Mouse (Mus musculus) midbrain, postnatal 0 days (tissue): ENCODE results near the gene Gm20388. TPM values are rescaled to one million over a fixed set of nuclear protein-coding genes. Genes with fewer than 3 reads are reported as not detected.
A peak's percentile ranks its signal among the peaks of the same experiment; 100 is the strongest.

Experiments used
- ATAC-seq: fragments of 200-750 bp; cut with Nextera tagmentation; 2 replicates; pipeline ENCODE4 v1.8.0; 2017; ENCODE audit warnings: moderate number of reproducible peaks, mild to moderate bottlenecking, moderate TSS enrichment, moderate library complexity; ENCODE audit not compliant: low FRiP score
- DNase-seq: peaks from one replicate; pipeline ENCODE4 v3.0.0-alpha.2; 2015; ENCODE audit warnings: low spot score
- H3K27ac ChIP-seq: fragments of 300-500 bp; sonication (generic); 2 replicates; pipeline ENCODE4 v1.5.1; 2014; ENCODE audit warnings: low read depth, mild to moderate bottlenecking, low read length, mixed read lengths
- H3K27me3 ChIP-seq: fragments of 300-500 bp; sonication (generic); 2 replicates; pipeline ENCODE4 v1.6.1; 2014; ENCODE audit warnings: low read length, control low read depth, mixed read lengths; ENCODE audit not compliant: insufficient read depth
- H3K36me3 ChIP-seq: fragments of 300-500 bp; sonication (generic); 2 replicates; pipeline ENCODE4 v1.6.1; 2014; ENCODE audit warnings: low read length, control low read depth, mixed read lengths; ENCODE audit not compliant: insufficient read depth
- H3K4me1 ChIP-seq: fragments of 300-500 bp; sonication (generic); 2 replicates; pipeline ENCODE4 v1.6.1; 2014; ENCODE audit warnings: mild to moderate bottlenecking, control low read depth, antibody characterized with exemption, low read length, mixed read lengths; ENCODE audit not compliant: insufficient read depth
- H3K4me2 ChIP-seq: fragments of 300-500 bp; sonication (generic); 2 replicates; pipeline ENCODE4 v1.6.1; 2014; ENCODE audit warnings: low read depth, mild to moderate bottlenecking, low read length, mixed read lengths; ENCODE audit not compliant: poor library complexity, severe bottlenecking
- H3K4me3 ChIP-seq: fragments of 300-500 bp; sonication (generic); 2 replicates; pipeline ENCODE4 v1.5.1; 2014; ENCODE audit warnings: low read depth, mild to moderate bottlenecking, low read length, moderate library complexity
- H3K9ac ChIP-seq: fragments of 300-500 bp; sonication (generic); replicated peaks from 2 replicates; pipeline ENCODE4 v1.6.1; 2014; ENCODE audit warnings: mild to moderate bottlenecking, low read length, moderate library complexity, mixed read lengths; ENCODE audit not compliant: poor library complexity, severe bottlenecking
- H3K9me3 ChIP-seq: fragments of 300-500 bp; sonication (generic); 2 replicates; pipeline ENCODE4 v1.6.1; 2016; ENCODE audit warnings: low read length, control low read depth
- CTCF ChIP-seq: IDR thresholded peaks from 2 replicates; pipeline ENCODE4 v1.5.1; 2016; ENCODE audit warnings: antibody characterized with exemption, mild to moderate bottlenecking
- WGBS: fragments of 180-500 bp; shearing (Covaris S2); extraction: QIAGEN DNeasy Blood & Tissue Kit; methylation state at CpG from one replicate; pipeline ENCODE4 v1.1.7; 2014; 5-methylcytosine and 5-hydroxymethylcytosine counted together
- polyA plus RNA-seq: library from polyadenylated mRNA; unstranded; fragments of >200 nt; fragmentation: Nextera tagmentation; extraction: Ambion mirVana; gene quantifications from 2 replicates; pipeline ENCODE4 v1.2.1, GENCODE M21; 2015
- total RNA-seq: library from RNA; depleted of rRNA; stranded (reverse); fragments of >200 nt; gene quantifications from 2 replicates; pipeline ENCODE4 v1.2.3, GENCODE M21; 2014

The Gm20388 gene
- total and polyA plus RNA-seq, 2 experiments from 2014 or later: 74.2 TPM; not detected in 1

DNA sequence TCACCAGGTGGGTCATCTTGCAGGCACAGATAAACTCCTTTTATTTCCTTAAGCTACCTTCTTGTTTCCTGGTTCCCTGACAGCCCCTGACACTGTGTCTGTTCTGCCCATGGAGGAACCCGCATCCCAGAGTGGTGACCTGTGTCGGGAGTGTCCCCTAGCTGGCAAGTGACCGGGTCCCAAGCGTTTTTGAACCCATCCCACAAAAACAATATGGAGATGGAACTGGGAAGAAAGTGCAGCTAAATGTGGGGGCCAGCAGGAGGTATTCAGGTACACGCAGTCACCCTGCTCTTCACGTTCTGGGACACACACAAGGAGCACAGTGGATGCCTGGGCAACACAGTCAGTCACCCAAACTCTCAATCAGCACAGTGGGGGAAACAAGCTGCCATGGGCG lies 2035.7 kb downstream of the Gm20388 start:
- TF ChIP-seq CTCF: no peak
- 78% methylated on average over 7 of the region's 7 CpGs for WGBS
- H3K9ac ChIP-seq: no peak overlapping the region
- DNase-seq (no peak), ATAC-seq (no peak)
- no peaks in the 10 kb centered on the region for H3K9me3 ChIP-seq
- no peaks in the 10 kb centered on the region for H3K27me3 ChIP-seq
- H3K27ac ChIP-seq: no peak overlapping the region
- no peak overlapping the region for H3K4me2 ChIP-seq
- H3K4me3 ChIP-seq: no peak overlapping the region
- 0 out of 2 replicates have a peak, but pooled peaks cover 3% of the 10 kb centered on the region for H3K4me1 ChIP-seq
- no peaks in the 10 kb centered on the region for H3K36me3 ChIP-seq

DNA sequence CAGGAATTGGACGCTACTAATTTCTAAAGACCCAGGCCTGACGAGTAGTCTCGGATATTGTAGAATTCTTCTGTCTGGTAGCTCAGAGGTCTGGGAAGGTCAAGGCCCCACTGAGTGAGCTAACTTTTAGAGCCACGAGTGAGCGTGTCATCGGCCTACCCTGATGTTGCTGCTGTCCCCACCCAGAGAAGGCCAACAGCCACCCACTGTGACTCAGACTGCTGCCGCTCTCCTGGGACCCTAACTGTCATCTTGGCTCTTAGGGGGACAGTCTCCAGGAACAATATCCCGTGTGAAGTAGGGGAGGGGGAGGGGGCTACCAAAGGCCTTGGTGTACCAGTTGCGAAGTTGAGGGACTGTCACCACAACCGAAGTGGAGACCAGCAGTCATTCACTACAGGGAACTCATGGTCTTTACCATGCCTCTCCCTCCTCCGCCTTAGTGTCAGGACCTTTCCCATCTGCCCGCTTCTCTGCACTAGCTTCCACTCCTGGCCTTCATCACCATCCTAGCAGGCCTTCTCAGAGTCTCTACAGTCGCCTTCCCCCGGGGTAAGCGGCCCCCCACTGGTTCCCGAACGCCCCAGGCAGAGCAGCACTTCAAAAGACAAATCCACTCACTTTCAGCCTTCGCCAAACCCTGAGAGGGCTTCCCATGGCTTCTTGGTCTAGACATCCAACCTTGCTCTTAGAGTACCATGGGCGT lies 2036.6 kb downstream of the Gm20388 start:
- Histone ChIP-seq H3K9me3 (no peaks in the 10 kb centered on the region), H3K4me1 (peaks cover 6% of the 10 kb centered on the region; the same call in 1 of the 2 replicates), H3K4me2 (peak overlapping the region; percentile 62), H3K36me3 (no peaks in the 10 kb centered on the region), H3K4me3 (peak overlapping the region; percentile 36; the same call in 1 of the 2 replicates), H3K27ac (peak overlapping the region; percentile 57; the same call in 1 of the 2 replicates), H3K27me3 (no peaks in the 10 kb centered on the region), H3K9ac (no peak overlapping the region)
- WGBS: 23% methylated on average over 19 of the region's 19 CpGs
- ATAC-seq (no peak), DNase-seq (no peak)
- TF ChIP-seq CTCF: no peak

DNA sequence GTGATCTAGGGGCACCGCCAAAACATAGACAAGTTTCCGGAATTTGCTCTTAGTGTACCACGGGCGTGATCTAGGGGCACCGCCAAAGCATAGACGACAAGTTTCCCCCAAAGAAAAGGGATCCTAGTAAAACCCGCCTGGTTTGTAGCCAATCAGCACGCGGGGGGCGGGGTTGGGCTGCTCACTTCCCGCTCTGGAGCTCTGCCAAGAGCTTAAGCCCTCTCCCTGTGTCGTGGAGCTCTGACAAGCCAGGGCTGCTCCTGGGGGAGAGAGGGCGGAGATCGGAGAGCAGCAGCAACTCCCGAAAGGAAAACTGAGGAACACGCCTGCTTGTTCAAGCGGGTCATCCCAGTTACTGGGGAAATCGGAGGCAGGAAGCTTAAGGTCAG lies 2037.1 kb downstream of the Gm20388 start:
- H3K4me3 ChIP-seq: peak overlapping the region; percentile 36
- ATAC-seq: no peak
- peaks cover 6% of the 10 kb centered on the region; the same call in 1 of the 2 replicates for H3K4me1 ChIP-seq
- peak overlapping the region; percentile 42; the same call in 1 of the 2 replicates for H3K9ac ChIP-seq
- H3K27ac ChIP-seq: peak overlapping the region; percentile 67
- WGBS: 0% methylated on average over 18 of the region's 18 CpGs
- TF ChIP-seq CTCF: no peak
- peak; percentile 95 for DNase-seq
- H3K9me3 ChIP-seq: no peaks in the 10 kb centered on the region
- H3K36me3 ChIP-seq: no peaks in the 10 kb centered on the region
- H3K4me2 ChIP-seq: peak overlapping the region; percentile 62
- H3K27me3 ChIP-seq: no peaks in the 10 kb centered on the region

DNA sequence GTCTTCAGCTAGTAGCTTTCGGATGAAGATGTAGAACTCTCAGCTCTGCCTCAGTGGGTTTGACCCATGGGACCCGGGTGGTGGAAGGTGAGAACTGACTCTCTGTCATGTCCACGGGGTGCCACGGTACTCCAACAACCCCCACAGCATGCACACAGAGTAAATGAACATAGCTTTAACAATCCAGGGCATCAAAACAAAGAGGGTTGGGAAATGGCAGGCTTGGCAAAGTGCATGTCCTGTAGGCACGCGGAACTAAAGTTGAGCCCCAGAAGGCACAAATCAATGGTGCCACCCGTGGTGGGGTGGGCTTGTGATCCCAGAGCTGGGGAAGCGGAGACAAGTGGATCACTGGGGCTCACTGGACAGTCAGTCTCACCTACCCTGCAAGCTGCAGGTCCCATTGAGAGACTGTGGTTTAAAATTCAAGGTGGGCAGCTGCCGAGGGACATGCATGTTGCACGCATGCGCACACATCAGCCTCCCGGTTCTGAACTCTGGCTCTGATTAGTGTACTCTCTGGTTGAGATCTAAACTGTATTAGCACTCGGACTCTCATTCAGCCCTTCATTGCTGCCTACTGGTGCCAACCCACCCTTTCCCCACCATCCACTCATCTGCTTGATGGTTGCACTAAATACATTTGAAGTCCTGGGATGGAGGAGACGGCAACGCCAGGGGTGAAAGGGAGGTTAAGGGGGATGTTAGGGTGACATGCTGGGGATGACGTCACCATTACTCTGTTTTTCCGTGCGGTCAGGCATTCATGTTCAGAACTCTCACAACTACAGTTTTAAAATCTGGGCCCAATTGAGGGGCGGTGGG lies 2037.9 kb downstream of the Gm20388 start:
- Histone ChIP-seq H3K36me3 (no peaks in the 10 kb centered on the region), H3K4me1 (peaks cover 6% of the 10 kb centered on the region; the same call in 1 of the 2 replicates), H3K27me3 (no peaks in the 10 kb centered on the region), H3K9ac (peak overlapping the region; percentile 42; the same call in 1 of the 2 replicates), H3K27ac (peak overlapping the region; percentile 67; the same call in 1 of the 2 replicates), H3K9me3 (no peaks in the 10 kb centered on the region), H3K4me2 (peak overlapping the region; percentile 62), H3K4me3 (peak overlapping the region; percentile 36; the same call in 1 of the 2 replicates)
- WGBS: 58% methylated on average over 19 of the region's 19 CpGs
- no peak for TF ChIP-seq CTCF
- no peak for ATAC-seq
- no peak for DNase-seq

DNA sequence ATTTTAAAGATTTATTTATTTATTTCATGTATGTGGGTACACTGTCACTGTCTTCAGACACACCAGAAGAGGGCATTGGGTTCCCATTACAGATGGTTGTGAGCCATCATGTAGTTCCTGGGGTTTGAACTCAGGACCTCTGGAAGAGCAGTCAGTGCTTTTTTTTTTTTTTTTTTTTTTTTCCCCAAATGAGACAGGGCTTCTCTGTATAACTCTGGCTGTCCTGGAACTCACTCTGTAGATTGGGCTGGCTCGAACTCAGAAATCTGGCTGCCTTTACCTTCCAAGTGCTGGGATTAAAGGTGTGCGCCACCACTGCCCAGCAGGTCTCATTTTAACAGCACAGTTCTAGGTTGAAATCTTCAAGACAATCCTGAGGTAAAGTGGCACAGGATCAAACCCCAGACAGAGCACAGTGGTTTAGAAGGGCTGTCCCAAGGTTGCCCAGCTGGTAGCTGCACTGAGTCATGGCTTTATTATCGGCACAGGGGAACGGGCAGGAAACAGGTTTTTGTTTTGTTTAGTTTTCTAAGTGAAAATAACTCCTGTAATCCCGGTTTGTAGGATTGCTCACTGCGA lies 2038.7 kb downstream of the Gm20388 start, which contains the start of gene Banp:
Gene Banp, plus strand, starts transcription at position 529 of the 579 bp plus-strand sequence.
- H3K4me3 ChIP-seq: peak within 1 kb of the TSS; percentile 89
- H3K4me1 ChIP-seq: peaks cover 6% of the 10 kb centered on the region; the same call in 1 of the 2 replicates
- no peak for ATAC-seq
- H3K9me3 ChIP-seq: no peaks in the 10 kb centered on the region
- peak within 1 kb of the TSS; percentile 98 for H3K27ac ChIP-seq
- H3K4me2 ChIP-seq: peak within 1 kb of the TSS; percentile 79
- no peak for TF ChIP-seq CTCF
- H3K36me3 ChIP-seq: no peaks in the 10 kb centered on the region
- WGBS: 65% methylated on average over 6 of the region's 6 CpGs
- peak within 1 kb of the TSS; percentile 98 for H3K9ac ChIP-seq
- no peak for DNase-seq
- H3K27me3 ChIP-seq: no peaks in the 10 kb centered on the region
